Mouse (Mus musculus): ENCODE data around the gene Gm5901.

GRCm38 (mm10) chr7:105395131-105395820, 20.4 kb downstream of the Gm5901 start:
- TF ChIP-seq CTCF (IDR thresholded peaks at IDR 0.05; ENCODE audit: control insufficient read depth, insufficient read depth, insufficient read length) (no peak), MAX (IDR thresholded peaks at IDR 0.05) (no peak), MYOD1 (IDR thresholded peaks at IDR 0.05; ENCODE audit: control insufficient read depth, insufficient read length, low read depth) (no peak), USF1 (IDR thresholded peaks at IDR 0.05; ENCODE audit: low read depth) (no peak), CEBPB (IDR thresholded peaks at IDR 0.05; ENCODE audit: low read depth) (no peak), MYOG (IDR thresholded peaks at IDR 0.05; ENCODE audit: control insufficient read depth, extremely low read depth, insufficient read length) (no peak), FOSL1 (IDR thresholded peaks at IDR 0.05; ENCODE audit: insufficient read depth, low read length, poor library complexity, severe bottlenecking) (no peak)

All from C2C12 (cell line).